ENCODE assay signal across 8 mouse cellular contexts in the genomic region with DNA sequence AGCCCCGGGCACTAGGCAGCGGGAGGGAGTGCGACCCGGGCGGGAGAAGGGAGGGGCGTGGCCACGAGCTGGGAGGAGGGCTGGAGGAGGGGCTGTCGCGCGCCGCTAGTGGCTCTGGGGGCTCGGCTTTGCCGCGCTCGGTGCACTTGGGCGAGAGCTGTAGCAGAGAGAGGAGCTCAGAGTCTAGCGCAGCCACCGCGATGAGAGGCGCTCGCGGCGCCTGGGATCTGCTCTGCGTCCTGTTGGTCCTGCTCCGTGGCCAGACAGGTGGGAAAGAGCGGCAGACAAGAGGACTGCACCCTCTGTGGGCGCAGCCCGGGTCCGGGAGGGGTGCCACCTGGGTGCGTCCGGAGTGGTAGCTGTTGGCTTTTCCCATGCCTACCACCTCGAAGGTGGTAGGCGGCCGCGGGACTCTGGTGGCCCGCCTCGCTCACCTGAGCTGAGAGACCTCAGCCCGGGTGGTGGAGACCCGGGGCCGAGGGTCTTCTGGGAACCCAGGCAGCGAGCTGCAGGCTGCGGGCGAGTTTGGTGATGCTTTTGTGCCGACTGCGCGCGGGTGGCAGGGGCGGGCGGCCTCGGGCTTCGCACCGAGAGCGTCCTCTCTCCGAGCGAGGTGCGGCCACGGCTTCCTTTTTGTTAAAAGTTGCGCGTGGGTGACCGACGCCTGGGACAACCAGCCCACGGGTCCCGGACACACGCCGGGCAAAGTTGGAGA. TPM values are rescaled to one million over a fixed set of nuclear protein-coding genes. Genes with fewer than 3 reads are reported as not detected.
DNase-seq lines count a peak whose midpoint lies in the region; ATAC-seq and TF ChIP-seq lines count a peak whose summit lies in the region.

A gene (plus strand): TSS at position 65 of the 715 bp plus-strand sequence.

- intact Hi-C loops in left cerebral cortex, postnatal 36 days (cut with DNase I) = no loop called here

- H3K27ac ChIP-seq in intestine, embryonic 16.5 days (ENCODE audit: low read length) = 0 out of 2 replicates have a peak within 1 kb of the TSS, but pooled peaks have one; percentile 50
- H3K27ac ChIP-seq in small intestine, adult 2 months (ENCODE audit: insufficient read depth, low read depth, low read length) = no peak within 1 kb of the TSS

- peak; percentile 87 for DNase-seq in adrenal gland, postnatal 10 days
- DNase-seq in embryo, embryonic 11 days = peak; percentile 94
- no peak for DNase-seq in gonadal fat pad, adult 2 months (ENCODE audit: low read depth)
- DNase-seq in left cerebral cortex, postnatal 36 days (ENCODE audit: low spot score in 2 of 2) = peak; percentile 51 to 62
- DNase-seq in mesoderm, embryonic 11.5 days (ENCODE audit: low read depth, low spot score) = peak; percentile 91

- ATAC-seq in intestine, embryonic 16.5 days = peak; percentile 96
- ATAC-seq in activated CD4-positive, CD25-positive, alpha-beta regulatory T cell, adult 4 months = no peak

- under 1% methylated on average over 61 of the region's 65 CpGs for WGBS in intestine, embryonic 16.5 days
- WGBS in small intestine, adult 2 months = under 1% methylated on average over 65 of the region's 65 CpGs

- no peaks in the 10 kb centered on the region for H3K36me3 ChIP-seq in intestine, embryonic 16.5 days (ENCODE audit: control insufficient read depth, insufficient read depth, low read length)
- H3K36me3 ChIP-seq in small intestine, adult 2 months (ENCODE audit: control insufficient read depth, insufficient read depth, low read length) = no peaks in the 10 kb centered on the region

- peak within 1 kb of the TSS; percentile 69 for H3K9ac ChIP-seq in intestine, embryonic 16.5 days (ENCODE audit: low read depth, low read length)

- H3K4me3 ChIP-seq in intestine, embryonic 16.5 days (ENCODE audit: low read length) = peak within 1 kb of the TSS; percentile 67
- H3K4me3 ChIP-seq in small intestine, adult 2 months (ENCODE audit: low read depth, low read length) = peak within 1 kb of the TSS; percentile 70

- TF ChIP-seq POLR2A in small intestine, adult 2 months (IDR thresholded peaks at IDR 0.05; ENCODE audit: low read depth, low read length) = no peak; the same call in 1 of the 2 replicates

- peak within 1 kb of the TSS; percentile 100 for H3K4me2 ChIP-seq in intestine, embryonic 16.5 days (ENCODE audit: low read depth, low read length)

- TF ChIP-seq CTCF in small intestine, adult 2 months (IDR thresholded peaks at IDR 0.05; ENCODE audit: extremely low read depth, insufficient read length, insufficient replicate concordance, low read depth, low read length) = no peak

- peaks cover 7% of the 10 kb centered on the region for H3K4me1 ChIP-seq in intestine, embryonic 16.5 days (ENCODE audit: control insufficient read depth, insufficient read depth, low read length)
- H3K4me1 ChIP-seq in small intestine, adult 2 months (ENCODE audit: control insufficient read depth, insufficient read depth, insufficient read length, low read length) = peaks cover 7% of the 10 kb centered on the region

- no peaks in the 10 kb centered on the region for H3K9me3 ChIP-seq in intestine, embryonic 16.5 days (ENCODE audit: control insufficient read depth, low read length)

- no peaks in the 10 kb centered on the region for H3K27me3 ChIP-seq in intestine, embryonic 16.5 days (replicated peaks; ENCODE audit: control insufficient read depth, insufficient read depth, low read length)
- peaks cover 7% of the 10 kb centered on the region for H3K27me3 ChIP-seq in small intestine, adult 2 months (ENCODE audit: control insufficient read depth, insufficient read depth, low read length)

RNA-seq across cellular contexts. Expression of the gene that starts here (rescaled TPM):
- total RNA-seq in adrenal gland, postnatal 10 days (2021) = 10 to 100 TPM in 1 of 2 experiments, 1 to 10 TPM in 1; 9.3 to 14.1 TPM
- polyA plus RNA-seq in gonadal fat pad, adult 2 months (2012; rRNA removed) = 12.2 and 15.2 TPM in 2 replicates
- 17.1 and 17.8 TPM in 2 replicates for polyA plus RNA-seq in intestine, embryonic 16.5 days (2015; fragmentation: Nextera tagmentation; extraction: Ambion mirVana)
- total RNA-seq in left cerebral cortex, postnatal 36 days (2021) = 10 to 100 TPM; 28.3 to 29.7 TPM
- 4.3 and 9.8 TPM in 2 replicates for polyA plus RNA-seq in small intestine, adult 2 months (2012; rRNA removed)
- polyA plus RNA-seq in activated CD4-positive, CD25-positive, alpha-beta regulatory T cell, adult 4 months (2017; shearing (Covaris generic)) = 1 to 10 TPM; 2.1 to 4.1 TPM
